Mouse (Mus musculus) forebrain, embryonic 11.5 days (tissue): ENCODE measurements around the gene Zfp771. TPM values are rescaled to one million over a fixed set of nuclear protein-coding genes. Genes with fewer than 3 reads are reported as not detected.

ENCODE experiments used
- ATAC-seq: fragments of 200-750 bp; cut with Nextera tagmentation; replicated peaks from 2 replicates; pipeline ENCODE4 v1.8.0; 2017; ENCODE audit warnings: moderate TSS enrichment; ENCODE audit not compliant: low FRiP score
- DNase-seq: peaks from one replicate; pipeline ENCODE4 v3.0.0-alpha.2; 2017; ENCODE audit warnings: low spot score
- H3K27ac ChIP-seq: fragments of 300-500 bp; sonication (generic); 2 replicates; pipeline ENCODE4 v1.5.1; 2014; ENCODE audit warnings: low read depth, low read length
- H3K27me3 ChIP-seq: fragments of 300-500 bp; sonication (generic); 2 replicates; pipeline ENCODE4 v1.6.1; 2014; ENCODE audit warnings: mild to moderate bottlenecking, low read length, mixed read lengths; ENCODE audit not compliant: control insufficient read depth, insufficient read depth
- H3K36me3 ChIP-seq: fragments of 300-500 bp; sonication (generic); 2 replicates; pipeline ENCODE4 v1.6.1; 2014; ENCODE audit warnings: mild to moderate bottlenecking, low read length, moderate library complexity, mixed read lengths; ENCODE audit not compliant: control insufficient read depth, insufficient read depth
- H3K4me1 ChIP-seq: fragments of 300-500 bp; sonication (generic); replicated peaks from 2 replicates; pipeline ENCODE4 v1.6.1; 2014; ENCODE audit warnings: low read length, mixed read lengths; ENCODE audit not compliant: control insufficient read depth, insufficient read depth
- H3K4me2 ChIP-seq: fragments of 300-500 bp; sonication (generic); 2 replicates; pipeline ENCODE4 v1.6.1; 2014; ENCODE audit warnings: low read depth, mild to moderate bottlenecking, low read length, moderate library complexity, mixed read lengths; ENCODE audit not compliant: severe bottlenecking
- H3K4me3 ChIP-seq: fragments of 300-500 bp; sonication (generic); 2 replicates; pipeline ENCODE4 v1.5.1; 2014; ENCODE audit warnings: low read depth, low read length
- H3K9ac ChIP-seq: fragments of 300-500 bp; sonication (generic); 2 replicates; pipeline ENCODE4 v1.6.1; 2014; ENCODE audit warnings: low read length
- H3K9me3 ChIP-seq: fragments of 300-500 bp; sonication (generic); 2 replicates; pipeline ENCODE4 v1.6.1; 2016; ENCODE audit warnings: low read length, mixed read lengths; ENCODE audit not compliant: control insufficient read depth
- WGBS: fragments of 180-500 bp; shearing (Covaris S2); extraction: QIAGEN DNeasy Blood & Tissue Kit; methylation state at CpG from one replicate; pipeline ENCODE4 v1.1.7; 2014; 5-methylcytosine and 5-hydroxymethylcytosine counted together
- polyA plus RNA-seq: library from polyadenylated mRNA; unstranded; fragments of >200 nt; fragmentation: Nextera tagmentation; extraction: Ambion mirVana; gene quantifications from 2 replicates; pipeline ENCODE4 v1.2.1, GENCODE M21; 2014

Zfp771 gene
- polyA plus RNA-seq, 1 experiment from 2014 or later = 62.5 TPM

DNA sequence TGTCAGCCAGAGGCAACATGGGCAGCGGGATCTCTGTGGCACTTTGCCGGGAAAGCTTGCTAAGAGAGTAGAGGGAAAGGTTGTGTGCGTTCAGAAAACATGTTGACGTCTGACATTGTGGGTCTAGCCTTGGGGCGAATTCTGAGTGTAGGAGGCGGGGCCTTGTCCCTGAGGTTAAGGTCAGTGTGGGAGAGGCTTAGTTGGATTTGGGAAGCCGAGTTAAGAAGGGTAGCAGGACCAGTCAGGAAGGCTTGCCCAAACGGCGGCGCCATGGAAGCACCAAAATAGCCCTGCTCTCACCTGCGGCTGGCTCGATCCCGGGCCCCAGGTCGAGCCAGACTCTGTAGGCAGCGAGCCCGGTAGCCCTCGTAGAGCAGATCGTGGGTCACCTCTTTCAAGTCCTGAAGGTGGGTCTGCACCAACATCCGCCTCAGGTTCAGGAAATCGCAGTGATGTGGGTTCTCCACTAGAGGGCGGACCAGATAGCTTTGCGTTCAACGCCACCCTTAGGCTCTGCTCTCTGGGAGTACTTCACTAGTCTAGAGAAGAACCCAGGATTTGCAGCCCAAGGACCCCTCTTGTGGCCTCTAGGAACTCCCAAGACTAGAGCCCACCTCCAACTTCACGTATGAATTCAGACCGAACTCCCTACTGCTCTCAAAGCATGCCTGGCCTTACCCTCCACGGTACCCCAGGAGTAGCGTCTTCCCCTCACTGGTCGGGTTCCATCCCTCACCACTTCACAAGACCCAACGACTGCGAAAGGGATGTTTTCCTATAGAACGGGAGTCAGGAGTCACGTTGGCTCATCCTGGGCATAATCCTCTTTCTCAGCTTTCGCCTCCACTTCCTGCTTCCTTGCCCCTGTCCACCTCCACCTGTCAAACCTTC, 28.8 kb upstream of the Zfp771 start:
- DNase-seq (peak; percentile 80), ATAC-seq (no peak)
- Histone ChIP-seq H3K4me2 (peak overlapping the region; percentile 38), H3K4me3 (peak overlapping the region; percentile 11; the same call in 1 of the 2 replicates), H3K27me3 (peaks cover 3% of the 10 kb centered on the region), H3K36me3 (no peaks in the 10 kb centered on the region), H3K4me1 (no peaks in the 10 kb centered on the region), H3K9ac (no peak overlapping the region), H3K9me3 (no peaks in the 10 kb centered on the region), H3K27ac (no peak overlapping the region)
- 25% methylated on average over 33 of the region's 33 CpGs for WGBS

DNA sequence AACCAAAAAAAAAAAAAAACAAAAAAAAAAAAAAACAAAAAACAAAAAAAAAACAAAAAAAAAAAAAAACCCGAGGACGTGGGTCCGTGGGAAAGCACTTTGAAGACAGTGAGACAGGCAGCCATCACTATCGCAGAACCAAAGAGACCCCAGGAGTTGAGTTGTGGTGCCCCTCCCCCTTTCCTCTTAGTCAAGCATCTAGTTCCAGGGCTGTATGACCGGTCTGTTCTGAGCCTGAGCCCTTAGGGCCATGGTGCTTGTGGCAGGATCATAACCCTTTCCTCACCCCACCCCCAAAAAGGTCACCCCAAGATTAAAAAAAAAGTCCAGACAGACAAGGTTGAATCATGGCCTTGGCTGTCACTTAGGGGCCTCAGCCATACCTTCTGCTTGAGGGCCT, 27.8 kb upstream of the Zfp771 start:
- Histone ChIP-seq H3K4me2 (no peak overlapping the region), H3K36me3 (no peaks in the 10 kb centered on the region), H3K9me3 (no peaks in the 10 kb centered on the region), H3K4me3 (no peak overlapping the region), H3K27ac (no peak overlapping the region), H3K27me3 (peaks cover 3% of the 10 kb centered on the region), H3K9ac (no peak overlapping the region), H3K4me1 (no peaks in the 10 kb centered on the region)
- DNase-seq (no peak), ATAC-seq (no peak)
- 88% methylated on average over 5 of the region's 5 CpGs for WGBS

DNA sequence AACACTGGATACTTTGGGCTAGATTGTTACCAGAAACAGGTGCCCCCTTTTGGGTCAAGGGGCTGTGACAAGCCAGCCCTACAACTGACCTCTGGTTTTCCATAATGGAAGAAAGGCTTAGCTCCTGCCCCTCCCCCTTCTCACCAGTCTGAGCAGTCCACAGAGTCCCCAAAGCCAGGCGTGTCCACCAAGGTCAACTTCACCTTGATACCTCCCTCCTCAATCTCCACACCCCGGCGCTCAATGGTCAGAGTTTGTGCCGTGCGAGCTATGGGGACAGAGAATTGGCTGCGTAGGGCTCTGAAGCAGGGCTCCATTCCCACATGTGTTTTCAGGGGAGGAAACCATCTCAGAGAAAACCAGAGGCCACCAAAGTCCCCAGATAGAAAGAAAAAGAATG, 26.6 kb upstream of the Zfp771 start:
- no peaks in the 10 kb centered on the region for H3K9me3 ChIP-seq
- DNase-seq (no peak), ATAC-seq (no peak)
- H3K36me3 ChIP-seq = no peaks in the 10 kb centered on the region; the same call in 1 of the 2 replicates
- H3K9ac ChIP-seq = no peak overlapping the region
- no peak overlapping the region for H3K4me3 ChIP-seq
- H3K27ac ChIP-seq = no peak overlapping the region
- H3K4me2 ChIP-seq = no peak overlapping the region
- H3K4me1 ChIP-seq = no peaks in the 10 kb centered on the region
- peaks cover 3% of the 10 kb centered on the region for H3K27me3 ChIP-seq
- WGBS = 83% methylated on average over 6 of the region's 6 CpGs

DNA sequence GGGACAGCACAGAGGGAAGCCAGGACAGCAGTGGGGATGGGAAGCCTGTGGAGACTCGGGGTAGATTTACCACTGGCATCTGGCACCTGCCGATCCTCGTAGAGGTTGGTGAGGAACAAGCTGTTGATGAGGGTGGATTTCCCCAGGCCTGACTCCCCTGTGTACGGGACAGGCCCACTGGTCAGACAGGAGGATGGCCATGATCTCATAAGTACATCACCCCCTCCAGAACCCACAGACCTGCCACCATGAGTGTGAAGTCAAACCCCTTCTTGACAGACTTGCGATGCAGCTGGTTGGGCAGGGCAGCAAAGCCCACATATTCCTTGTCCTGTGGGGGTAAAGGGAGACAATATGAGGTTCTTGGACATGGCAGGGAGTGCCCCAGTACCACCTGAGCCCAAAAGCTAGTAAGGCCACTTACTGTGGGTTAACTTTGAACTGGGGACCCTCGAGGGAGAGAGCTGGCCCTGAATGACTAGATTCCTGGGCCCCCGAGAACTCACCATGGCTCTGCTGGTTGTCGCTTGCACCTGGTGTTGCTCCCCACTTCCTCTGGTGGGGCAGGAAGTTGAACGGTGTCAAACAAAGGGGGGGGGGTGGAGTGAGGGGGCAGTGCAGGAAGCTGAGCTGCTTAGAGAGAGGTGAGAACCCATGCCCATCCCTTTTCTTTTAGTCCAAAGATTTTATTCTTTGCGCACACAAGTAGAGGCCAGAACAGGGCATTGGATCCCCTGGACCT, 26.0 kb upstream of the Zfp771 start:
- Histone ChIP-seq H3K36me3 (no peaks in the 10 kb centered on the region; the same call in 1 of the 2 replicates), H3K9ac (no peak overlapping the region), H3K27me3 (peaks cover 3% of the 10 kb centered on the region; the same call in 1 of the 2 replicates), H3K4me2 (no peak overlapping the region), H3K27ac (no peak overlapping the region), H3K9me3 (no peaks in the 10 kb centered on the region), H3K4me3 (no peak overlapping the region), H3K4me1 (no peaks in the 10 kb centered on the region)
- ATAC-seq = no peak
- WGBS = 80% methylated on average over 10 of the region's 10 CpGs
- DNase-seq = no peak

DNA sequence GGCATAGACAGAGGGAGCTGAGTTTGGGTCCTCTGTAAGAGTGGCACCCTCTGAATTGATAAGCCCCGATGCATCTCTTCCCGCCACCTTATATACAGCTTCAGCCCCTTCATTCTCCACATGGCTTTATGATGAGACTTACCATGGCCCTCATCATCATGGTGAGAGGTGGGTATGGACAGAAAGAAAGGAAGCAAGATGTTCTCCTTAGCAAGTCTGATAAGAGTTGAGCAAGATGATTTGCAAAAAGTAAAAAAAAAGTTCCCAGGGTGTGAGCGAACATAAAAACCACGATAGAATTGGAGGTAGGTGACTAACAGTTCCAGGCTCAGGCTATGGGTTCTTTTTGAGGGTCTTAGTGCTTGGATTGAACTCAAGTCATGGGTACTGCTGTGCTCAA, 25.4 kb upstream of the Zfp771 start:
- no peaks in the 10 kb centered on the region; the same call in 1 of the 2 replicates for H3K36me3 ChIP-seq
- no peak overlapping the region for H3K9ac ChIP-seq
- no peak overlapping the region for H3K27ac ChIP-seq
- DNase-seq (no peak), ATAC-seq (no peak)
- H3K9me3 ChIP-seq = no peaks in the 10 kb centered on the region
- no peak overlapping the region for H3K4me2 ChIP-seq
- H3K4me3 ChIP-seq = no peak overlapping the region
- peaks cover 3% of the 10 kb centered on the region; the same call in 1 of the 2 replicates for H3K27me3 ChIP-seq
- no peaks in the 10 kb centered on the region for H3K4me1 ChIP-seq
- 88% methylated on average over 4 of the region's 4 CpGs for WGBS

DNA sequence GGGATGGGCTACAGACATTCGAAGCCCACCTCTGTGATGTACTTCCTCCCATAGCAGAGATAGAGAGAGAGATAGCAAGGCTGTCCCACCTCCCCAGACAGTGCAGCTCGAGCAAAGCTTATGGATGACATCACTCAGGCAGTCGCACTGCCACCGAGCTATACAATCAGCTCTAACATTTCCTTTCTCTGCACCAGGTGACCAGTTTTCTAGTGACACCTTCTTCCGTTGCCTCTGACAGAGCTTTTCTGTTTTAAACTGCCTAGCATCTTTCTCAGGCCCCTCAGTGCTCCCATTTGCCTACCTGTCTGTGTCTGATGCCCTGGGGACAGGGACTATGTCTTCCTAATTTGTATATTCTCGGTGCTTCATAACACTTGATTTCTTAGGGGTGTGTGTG, 23.6 kb upstream of the Zfp771 start:
- 86% methylated on average over 6 of the region's 6 CpGs for WGBS
- Histone ChIP-seq H3K4me3 (no peak overlapping the region), H3K36me3 (no peaks in the 10 kb centered on the region; the same call in 1 of the 2 replicates), H3K9me3 (no peaks in the 10 kb centered on the region), H3K9ac (no peak overlapping the region), H3K27ac (no peak overlapping the region), H3K27me3 (no peaks in the 10 kb centered on the region), H3K4me2 (no peak overlapping the region), H3K4me1 (no peaks in the 10 kb centered on the region)
- DNase-seq = no peak
- ATAC-seq = no peak

DNA sequence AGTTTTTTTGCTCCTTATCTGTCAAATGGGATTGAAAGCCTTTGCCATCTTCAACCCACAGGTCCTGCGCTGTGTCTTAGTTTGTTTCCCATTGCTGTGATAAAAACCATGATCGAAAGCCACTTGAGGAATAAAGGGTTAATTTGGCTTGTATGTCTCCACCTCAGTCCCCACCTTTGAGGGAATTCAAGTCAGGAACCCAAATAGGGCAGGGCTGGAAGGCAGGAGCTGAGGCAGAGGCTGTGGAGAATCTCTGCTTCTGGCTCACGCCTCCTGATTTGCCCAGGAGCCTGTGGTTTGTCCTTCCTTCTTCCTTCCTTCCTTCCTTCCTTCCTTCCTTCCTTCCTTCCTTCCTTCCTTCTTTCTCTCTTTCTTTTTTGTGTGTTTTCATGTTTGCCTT, 21.0 kb upstream of the Zfp771 start:
- 99% methylated on average over 3 of the region's 3 CpGs for WGBS

DNA sequence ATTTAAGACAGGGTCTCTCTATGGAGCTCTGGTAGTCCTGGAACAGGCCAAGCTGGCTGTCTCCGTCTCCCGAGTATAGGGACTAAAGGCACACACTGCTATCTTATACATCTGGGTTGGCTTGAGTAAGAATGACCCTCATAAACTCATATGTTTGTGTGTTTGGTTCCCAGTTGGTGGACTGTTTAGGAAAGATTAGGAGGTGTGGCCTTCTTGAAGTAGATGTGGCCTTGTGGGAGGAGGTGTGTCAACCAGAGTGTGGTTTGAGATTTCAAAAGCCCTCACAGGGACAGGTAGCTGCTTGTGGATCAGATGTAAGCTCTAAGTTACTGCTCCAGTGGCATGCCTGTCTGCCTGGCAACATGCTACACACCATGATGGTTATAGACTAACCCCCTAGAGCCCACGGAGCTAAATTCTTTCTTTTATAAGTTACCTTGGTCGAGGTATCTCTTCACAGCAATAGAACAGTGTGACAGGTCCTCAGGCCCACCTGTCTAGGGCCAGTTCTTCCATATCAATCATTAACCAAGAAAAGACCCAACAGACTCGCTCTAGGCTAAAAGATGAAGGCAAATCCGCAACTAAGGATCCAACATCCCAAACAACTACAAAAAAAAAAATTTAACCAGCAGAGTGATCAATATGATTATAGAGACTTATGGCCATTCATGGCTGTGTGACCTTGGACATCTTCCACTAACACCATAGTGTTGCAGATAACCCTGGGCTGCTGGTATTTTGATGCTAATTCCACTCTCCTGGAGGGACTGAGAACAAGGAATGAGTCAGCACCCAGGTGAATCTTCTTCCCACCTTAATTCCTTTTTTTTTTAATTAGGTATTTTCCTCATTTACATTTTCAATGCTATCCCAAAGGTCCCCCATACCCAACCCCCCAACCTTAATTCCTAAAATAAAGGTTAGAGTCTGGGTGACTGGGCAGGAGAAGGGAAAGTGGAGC, 20.3 kb upstream of the Zfp771 start:
- WGBS = 87% methylated on average over 6 of the region's 6 CpGs
- Histone ChIP-seq H3K9me3 (no peaks in the 10 kb centered on the region), H3K4me1 (no peaks in the 10 kb centered on the region), H3K36me3 (no peaks in the 10 kb centered on the region; the same call in 1 of the 2 replicates), H3K27ac (no peak overlapping the region), H3K27me3 (no peaks in the 10 kb centered on the region), H3K4me3 (no peak overlapping the region), H3K9ac (no peak overlapping the region), H3K4me2 (no peak overlapping the region)
- ATAC-seq (no peak), DNase-seq (no peak)

More for the DNA sequence above, 21.0 kb upstream of the Zfp771 start:
- no peaks in the 10 kb centered on the region for H3K9me3 ChIP-seq
- no peaks in the 10 kb centered on the region for H3K4me1 ChIP-seq
- ATAC-seq = no peak
- no peak overlapping the region for H3K4me3 ChIP-seq
- H3K4me2 ChIP-seq = no peak overlapping the region
- DNase-seq = no peak
- no peaks in the 10 kb centered on the region for H3K27me3 ChIP-seq
- H3K9ac ChIP-seq = no peak overlapping the region
- H3K36me3 ChIP-seq = no peaks in the 10 kb centered on the region; the same call in 1 of the 2 replicates
- H3K27ac ChIP-seq = no peak overlapping the region
